Mouse (Mus musculus) midbrain, embryonic 11.5 days (tissue): ENCODE data around the gene Sugp2. TPM values are rescaled to one million over a fixed set of nuclear protein-coding genes. Genes with fewer than 3 reads are reported as not detected.

Source experiments
- ATAC-seq: fragments of 200-750 bp; cut with Nextera tagmentation; 2 replicates; pipeline ENCODE4 v1.8.0; 2017; ENCODE audit warnings: moderate TSS enrichment, moderate library complexity; ENCODE audit not compliant: low FRiP score
- DNase-seq: peaks from one replicate; pipeline ENCODE4 v3.0.0; 2015; ENCODE audit warnings: low spot score; ENCODE audit errors: missing footprints
- H3K27ac ChIP-seq: fragments of 300-500 bp; sonication (generic); 2 replicates; pipeline ENCODE4 v1.5.1; 2014; ENCODE audit warnings: low read depth, low read length
- H3K27me3 ChIP-seq: fragments of 300-500 bp; sonication (generic); 2 replicates; pipeline ENCODE4 v1.6.1; 2014; ENCODE audit warnings: mild to moderate bottlenecking, low read length, moderate library complexity, mixed read lengths; ENCODE audit not compliant: control insufficient read depth, insufficient read depth
- H3K36me3 ChIP-seq: fragments of 300-500 bp; sonication (generic); 2 replicates; pipeline ENCODE4 v1.6.1; 2014; ENCODE audit warnings: mild to moderate bottlenecking, low read length, moderate library complexity, mixed read lengths; ENCODE audit not compliant: control insufficient read depth, insufficient read depth
- H3K4me1 ChIP-seq: fragments of 300-500 bp; sonication (generic); 2 replicates; pipeline ENCODE4 v1.6.1; 2014; ENCODE audit warnings: low read length; ENCODE audit not compliant: control insufficient read depth, insufficient read depth
- H3K4me2 ChIP-seq: fragments of 300-500 bp; sonication (generic); 2 replicates; pipeline ENCODE4 v1.6.1; 2014; ENCODE audit warnings: mild to moderate bottlenecking, moderate library complexity
- H3K4me3 ChIP-seq: fragments of 300-500 bp; sonication (generic); 2 replicates; pipeline ENCODE4 v1.5.1; 2014; ENCODE audit warnings: low read depth, low read length
- H3K9ac ChIP-seq: fragments of 300-500 bp; sonication (generic); 2 replicates; pipeline ENCODE4 v1.6.1; 2014; ENCODE audit warnings: low read length
- H3K9me3 ChIP-seq: fragments of 300-500 bp; sonication (generic); 2 replicates; pipeline ENCODE4 v1.6.1; 2016; ENCODE audit warnings: low read length; ENCODE audit not compliant: control insufficient read depth
- whole genome bisulfite sequencing: fragments of 180-500 bp; shearing (Covaris S2); extraction: QIAGEN DNeasy Blood & Tissue Kit; methylation state at CpG from one replicate; pipeline ENCODE4 v1.1.7; 2014; 5-methylcytosine and 5-hydroxymethylcytosine counted together
- polyA plus RNA-seq: library from polyadenylated mRNA; unstranded; fragments of >200 nt; fragmentation: Nextera tagmentation; extraction: Ambion mirVana; gene quantifications from 2 replicates; pipeline ENCODE4 v1.2.1, GENCODE M21; 2014

The Sugp2 gene
- polyA plus RNA-seq, 1 experiment from 2014 or later: 42.4 TPM

DNA sequence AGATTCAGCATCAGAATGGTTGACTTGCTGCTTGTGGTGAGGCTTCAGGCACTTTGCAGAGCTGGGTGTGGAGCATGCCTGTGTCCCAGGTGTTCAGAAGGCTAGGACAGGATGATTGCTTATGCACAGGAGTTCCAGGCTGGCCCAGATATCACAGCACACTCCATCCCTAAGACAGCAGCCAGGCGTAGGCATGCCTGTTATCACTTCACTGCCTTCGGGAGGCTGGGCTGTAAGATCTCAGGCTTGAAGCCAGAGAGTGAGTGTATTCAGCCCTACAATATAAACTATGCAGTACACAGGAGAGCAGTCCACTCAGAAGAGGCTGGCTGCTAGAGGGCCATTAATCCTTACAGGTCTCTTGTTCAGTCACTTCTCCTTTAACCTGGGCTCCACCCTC is 25.0 kb downstream of the Sugp2 start:
- ATAC-seq: no peak

DNA sequence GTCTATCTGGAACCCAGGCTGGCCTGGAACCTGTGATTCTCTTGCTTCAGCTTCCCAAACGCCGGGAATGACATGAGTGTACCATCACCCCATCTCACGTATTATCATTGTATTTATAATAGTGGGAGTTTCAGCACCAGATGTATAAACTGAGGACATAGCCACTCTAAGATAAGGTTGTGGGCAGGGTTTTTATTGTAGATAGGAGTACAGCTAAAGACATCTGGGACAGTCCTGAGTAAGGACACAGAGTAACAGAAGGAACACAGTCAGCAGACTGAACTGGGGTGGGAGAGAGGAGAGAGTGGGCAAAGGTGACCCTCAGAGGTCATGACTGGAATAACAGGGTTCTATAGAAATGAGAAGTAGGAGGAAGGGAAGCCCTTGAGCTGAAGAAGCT is 33.6 kb downstream of the Sugp2 start:
- no peak overlapping the region for H3K9ac ChIP-seq
- H3K4me2 ChIP-seq: no peak overlapping the region
- no peak overlapping the region for H3K27ac ChIP-seq
- peaks cover 17% of the 10 kb centered on the region for H3K36me3 ChIP-seq
- ATAC-seq: no peak
- no peaks in the 10 kb centered on the region for H3K27me3 ChIP-seq
- H3K4me3 ChIP-seq: no peak overlapping the region
- no peaks in the 10 kb centered on the region for H3K9me3 ChIP-seq
- H3K4me1 ChIP-seq: no peaks in the 10 kb centered on the region
- DNase-seq: no peak
- WGBS: 91% methylated on average over 3 of the region's 3 CpGs

More for the DNA sequence above, 25.0 kb downstream of the Sugp2 start:
- Histone ChIP-seq H3K36me3 (peaks cover 57% of the 10 kb centered on the region), H3K4me1 (no peaks in the 10 kb centered on the region), H3K9me3 (no peaks in the 10 kb centered on the region), H3K9ac (no peak overlapping the region), H3K27me3 (no peaks in the 10 kb centered on the region), H3K27ac (no peak overlapping the region), H3K4me3 (no peak overlapping the region), H3K4me2 (no peak overlapping the region)
- DNase-seq: no peak
- 94% methylated on average over 2 of the region's 2 CpGs for WGBS

DNA sequence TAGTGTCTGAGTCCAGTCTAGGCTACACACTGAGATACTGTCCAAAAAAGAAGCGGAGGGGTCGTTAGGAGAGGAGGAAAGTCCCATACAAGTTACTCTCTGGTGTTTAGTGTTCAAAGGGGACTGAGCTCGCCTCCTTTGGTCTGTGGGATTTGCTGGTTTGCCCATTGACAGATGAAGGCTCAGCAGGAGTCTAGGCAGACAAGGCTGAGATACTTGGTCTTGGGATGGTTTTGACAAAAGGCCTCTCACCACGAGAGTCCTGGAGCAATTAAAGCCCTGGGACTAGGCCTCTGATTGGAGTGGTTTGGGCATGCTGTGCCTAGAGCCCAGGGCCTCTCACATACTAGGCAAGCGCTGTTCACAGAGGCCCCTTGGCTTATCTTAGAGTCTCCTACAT is 34.3 kb downstream of the Sugp2 start:
- Histone ChIP-seq H3K27ac (no peak overlapping the region), H3K9me3 (no peaks in the 10 kb centered on the region), H3K36me3 (peaks cover 12% of the 10 kb centered on the region), H3K4me3 (no peak overlapping the region), H3K27me3 (no peaks in the 10 kb centered on the region), H3K4me1 (no peaks in the 10 kb centered on the region), H3K9ac (no peak overlapping the region), H3K4me2 (no peak overlapping the region)
- DNase-seq: no peak
- ATAC-seq: no peak
- WGBS: 45% methylated on average over 5 of the region's 5 CpGs

DNA sequence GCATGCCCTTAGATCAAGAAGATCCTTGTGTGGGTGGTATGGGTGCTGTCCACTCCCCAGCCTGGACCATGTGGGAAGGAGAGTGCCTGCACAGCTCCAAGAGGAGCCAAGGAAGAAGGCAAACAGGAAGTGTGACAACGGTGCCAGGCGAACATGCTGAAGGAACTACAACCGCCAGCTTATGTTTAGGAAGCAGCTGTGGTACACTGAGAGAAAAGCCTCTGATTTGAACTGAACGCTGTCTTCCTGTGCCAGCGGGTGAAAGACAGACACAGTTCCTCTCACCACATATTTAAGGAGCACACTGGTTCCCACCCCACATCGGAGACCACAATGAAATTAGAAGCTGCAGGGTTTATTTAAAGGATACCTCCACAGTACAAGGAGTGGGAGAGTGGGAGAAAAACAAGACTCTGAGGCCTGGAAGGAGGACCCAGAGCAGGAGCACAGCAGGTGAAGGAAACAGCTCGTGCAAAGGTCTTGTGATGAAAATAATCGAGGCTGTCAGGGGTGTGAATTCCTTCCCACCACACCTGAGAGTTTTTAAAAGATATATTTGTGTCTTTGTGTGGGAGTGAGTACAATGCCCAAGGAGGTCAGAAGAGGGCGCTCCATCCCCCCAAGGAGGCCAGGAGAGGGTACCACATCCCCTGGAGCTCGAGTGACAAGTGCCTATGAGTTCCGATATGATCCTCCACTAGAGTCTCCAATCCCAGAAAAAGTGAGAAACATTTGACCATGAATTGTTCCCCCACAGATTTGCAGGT is 35.0 kb downstream of the Sugp2 start:
- no peak overlapping the region for H3K27ac ChIP-seq
- WGBS: 58% methylated on average over 11 of the region's 11 CpGs
- no peak overlapping the region for H3K4me2 ChIP-seq
- DNase-seq (no peak), ATAC-seq (no peak)
- H3K4me1 ChIP-seq: no peaks in the 10 kb centered on the region
- no peak overlapping the region for H3K4me3 ChIP-seq
- peaks cover 6% of the 10 kb centered on the region; the same call in 1 of the 2 replicates for H3K36me3 ChIP-seq
- no peaks in the 10 kb centered on the region for H3K9me3 ChIP-seq
- no peaks in the 10 kb centered on the region for H3K27me3 ChIP-seq
- H3K9ac ChIP-seq: no peak overlapping the region

DNA sequence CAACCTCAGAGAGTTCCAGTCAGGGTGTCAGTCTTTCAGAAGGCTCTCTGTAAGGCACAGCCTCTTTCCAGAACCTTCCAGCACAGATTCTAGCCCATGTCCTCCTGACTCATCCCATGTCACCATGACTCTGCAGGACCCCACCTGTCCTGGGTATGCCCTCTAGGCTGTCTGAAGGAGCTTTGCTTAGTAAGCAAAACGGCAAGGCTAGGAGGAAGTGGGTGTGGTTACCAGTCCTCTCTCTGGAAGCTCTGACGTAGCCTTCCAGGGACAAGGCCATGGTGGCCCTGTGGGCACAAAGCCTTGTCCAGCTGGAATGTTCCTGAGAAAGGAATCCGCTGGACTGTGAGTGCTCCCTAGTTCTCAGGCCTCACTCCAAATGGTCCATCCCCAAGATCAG is 38.9 kb downstream of the Sugp2 start:
- Histone ChIP-seq H3K4me3 (no peak overlapping the region), H3K4me2 (no peak overlapping the region), H3K4me1 (no peaks in the 10 kb centered on the region), H3K9ac (no peak overlapping the region), H3K36me3 (no peaks in the 10 kb centered on the region), H3K27me3 (no peaks in the 10 kb centered on the region), H3K27ac (no peak overlapping the region), H3K9me3 (no peaks in the 10 kb centered on the region)
- DNase-seq: no peak
- no peak for ATAC-seq
- WGBS: 74% methylated on average over 3 of the region's 3 CpGs

DNA sequence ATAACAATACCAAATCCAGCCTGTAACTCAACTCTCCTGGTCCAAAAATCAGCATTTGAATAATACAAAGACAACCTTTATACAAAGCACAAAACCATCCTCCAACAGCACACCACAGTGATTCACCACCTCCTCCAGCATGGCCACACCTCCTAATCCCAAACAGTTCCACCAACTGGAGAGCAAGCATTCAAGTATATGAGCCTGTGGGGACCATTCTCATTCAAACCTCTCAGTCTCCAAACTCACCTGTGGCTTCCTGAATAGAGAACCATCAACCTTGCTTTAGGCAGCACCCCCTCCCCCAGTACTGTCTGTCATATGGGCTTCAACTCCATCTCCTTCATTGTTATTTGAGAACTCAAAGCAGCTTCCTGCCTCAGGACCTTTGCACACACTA is 40.3 kb downstream of the Sugp2 start:
- H3K27me3 ChIP-seq: no peaks in the 10 kb centered on the region
- ATAC-seq (no peak), DNase-seq (no peak)
- no peaks in the 10 kb centered on the region for H3K9me3 ChIP-seq
- H3K4me1 ChIP-seq: no peaks in the 10 kb centered on the region
- H3K4me3 ChIP-seq: no peak overlapping the region
- no peak overlapping the region for H3K27ac ChIP-seq
- H3K9ac ChIP-seq: no peak overlapping the region
- no peak overlapping the region for H3K4me2 ChIP-seq
- H3K36me3 ChIP-seq: no peaks in the 10 kb centered on the region

DNA sequence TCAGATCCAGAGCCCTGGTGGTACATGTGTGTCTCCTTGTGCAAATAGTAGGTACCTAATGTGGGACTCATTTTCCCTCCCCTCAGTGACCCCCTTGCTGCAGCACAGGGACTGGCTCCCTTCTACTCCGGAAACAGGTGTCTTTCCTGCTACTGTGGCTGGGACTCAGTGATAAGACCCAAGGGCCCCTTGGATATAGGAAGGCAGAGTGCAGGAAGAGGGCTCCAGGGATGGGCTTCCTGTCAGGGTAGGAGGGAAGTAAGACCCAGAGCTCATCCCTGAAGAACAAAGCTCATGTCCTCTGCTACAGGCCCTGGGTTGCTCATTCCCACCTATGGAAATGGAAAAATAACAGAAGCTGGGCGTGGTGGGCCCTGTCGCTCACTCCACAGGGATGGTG is 42.5 kb downstream of the Sugp2 start:
- no peak overlapping the region for H3K4me2 ChIP-seq
- no peaks in the 10 kb centered on the region; the same call in 1 of the 2 replicates for H3K27me3 ChIP-seq
- no peaks in the 10 kb centered on the region for H3K36me3 ChIP-seq
- DNase-seq (no peak), ATAC-seq (no peak)
- H3K9ac ChIP-seq: no peak overlapping the region
- no peak overlapping the region for H3K4me3 ChIP-seq
- WGBS: 85% methylated on average over 3 of the region's 3 CpGs
- no peaks in the 10 kb centered on the region for H3K4me1 ChIP-seq
- H3K9me3 ChIP-seq: no peaks in the 10 kb centered on the region
- H3K27ac ChIP-seq: no peak overlapping the region

DNA sequence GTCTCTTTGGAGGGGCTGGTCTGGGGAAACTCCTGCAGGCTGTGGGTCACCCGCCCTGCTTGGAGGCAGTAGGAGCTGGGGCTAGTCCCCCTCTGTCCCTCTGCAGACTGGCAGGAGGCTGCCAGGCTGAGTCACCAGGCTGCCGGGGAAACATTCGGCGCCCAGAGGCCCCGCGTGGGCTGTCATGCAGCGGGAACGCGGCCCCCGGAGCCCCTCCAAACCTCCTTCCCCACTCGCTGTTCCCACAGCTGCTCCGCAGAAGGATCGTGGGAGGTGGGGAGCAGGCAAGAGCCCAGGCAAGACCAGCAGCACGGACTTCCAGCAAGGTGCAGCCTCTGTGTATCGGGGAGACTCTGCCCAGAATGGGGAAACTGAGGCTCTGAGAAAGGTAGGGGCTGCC is 44.1 kb downstream of the Sugp2 start:
- H3K36me3 ChIP-seq: no peaks in the 10 kb centered on the region
- no peak overlapping the region for H3K27ac ChIP-seq
- no peak overlapping the region for H3K4me2 ChIP-seq
- DNase-seq (no peak), ATAC-seq (no peak)
- no peak overlapping the region for H3K4me3 ChIP-seq
- 69% methylated on average over 15 of the region's 15 CpGs for WGBS
- H3K4me1 ChIP-seq: peaks cover 7% of the 10 kb centered on the region; the same call in 1 of the 2 replicates
- H3K9me3 ChIP-seq: no peaks in the 10 kb centered on the region
- H3K27me3 ChIP-seq: no peaks in the 10 kb centered on the region; the same call in 1 of the 2 replicates
- H3K9ac ChIP-seq: no peak overlapping the region

DNA sequence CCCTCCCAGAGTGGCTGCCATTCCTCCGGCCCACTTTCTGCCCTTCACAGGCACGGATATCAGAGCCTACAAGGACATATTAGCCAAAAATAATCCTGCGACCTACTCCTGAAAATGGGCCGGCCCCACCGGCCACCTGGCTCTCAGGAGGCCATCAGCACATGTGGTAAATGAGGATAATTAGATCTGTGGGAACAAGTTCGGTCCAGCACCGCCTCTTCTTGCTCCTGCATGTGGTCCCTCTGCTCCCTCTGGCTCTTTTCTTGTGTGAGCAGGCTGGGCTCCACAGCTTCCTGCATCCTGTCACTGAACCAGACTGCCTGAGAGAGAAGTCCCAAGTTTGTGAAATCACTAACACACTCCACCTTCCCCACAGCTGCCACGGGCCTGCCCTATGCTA is 45.2 kb downstream of the Sugp2 start:
- WGBS: 74% methylated on average over 8 of the region's 8 CpGs
- no peak overlapping the region for H3K27ac ChIP-seq

More for the DNA sequence above, 45.2 kb downstream of the Sugp2 start:
- DNase-seq (no peak), ATAC-seq (no peak)
- Histone ChIP-seq H3K4me3 (no peak overlapping the region), H3K27me3 (no peaks in the 10 kb centered on the region; the same call in 1 of the 2 replicates), H3K4me2 (no peak overlapping the region), H3K4me1 (peaks cover 9% of the 10 kb centered on the region), H3K36me3 (no peaks in the 10 kb centered on the region), H3K9me3 (no peaks in the 10 kb centered on the region), H3K9ac (no peak overlapping the region)
